Mouse (Mus musculus) myocyte (in vitro differentiated cells): ENCODE measurements at regions not wholly inside any gene's neighbourhood (a gene's known extent, or its start where the extent isn't known, plus 50 kb on each side); places are given as distances from the start of the nearest gene placed in this dataset.

Source experiments
- E2F4 ChIP-seq: IDR thresholded peaks from one replicate; pipeline ENCODE4 v1.6.1; 2011; ENCODE audit warnings: mild to moderate bottlenecking, control low read depth, moderate library complexity; ENCODE audit not compliant: insufficient read depth
- POLR2A ChIP-seq: IDR thresholded peaks from one replicate; pipeline ENCODE4 v1.6.1; 2011; ENCODE audit warnings: low read depth, mild to moderate bottlenecking, control low read depth, moderate library complexity; ENCODE audit not compliant: insufficient read length

DNA sequence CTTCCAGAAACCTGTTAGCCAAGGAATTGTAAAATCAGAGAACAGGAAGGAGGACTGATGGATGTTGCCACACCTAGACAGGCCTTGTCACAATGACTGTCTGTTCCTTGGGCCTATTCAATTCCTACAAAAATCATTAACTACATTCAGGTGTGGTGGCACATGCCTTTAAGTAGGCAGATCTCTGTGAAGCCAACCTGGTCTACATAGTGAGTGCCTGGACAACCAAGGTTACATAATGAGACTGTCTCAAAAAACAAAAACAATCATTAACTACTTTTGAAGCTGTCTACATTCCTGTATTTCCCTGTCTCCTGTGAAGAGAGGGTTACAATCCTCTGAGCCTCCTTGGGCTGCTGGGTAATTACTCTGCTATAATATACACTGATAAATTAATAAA is 63.9 kb upstream of the Fut8 start:
- TF ChIP-seq POLR2A (no peak), E2F4 (no peak)
